Mouse (Mus musculus) heart, postnatal 10 days (tissue): ENCODE measurements around the gene Olfr1065. TPM values are rescaled to one million over a fixed set of nuclear protein-coding genes. Genes with fewer than 3 reads are reported as not detected.
A peak's percentile ranks its signal among the peaks of the same experiment; 100 is the strongest.
"Not testable (repeated sequence)": the region's sequence is repeated elsewhere in the genome, so short reads cannot be mapped to it uniquely, and the experiment has no call there.

Experiments
- DNase-seq, 2 experiments: peaks; one replicate each; pipeline ENCODE4 v3.0.0; 2021
- intact Hi-C: fragments of 180-260 bp; cut with DNase I; formaldehyde crosslinking; loops from one replicate; pipeline ENCODE4 v1.15.1; 2025
- total RNA-seq, 2 experiments: library from RNA; stranded (reverse); gene quantifications; 2 replicates each; pipeline ENCODE4 v1.2.3; 2021

The Olfr1065 gene
- total RNA-seq = not detected

GRCm38 (mm10) chr2:86450491-86450890 is at the start of gene Olfr1065:
TSS of gene Olfr1065 (minus strand) at chr2:86450591.
- DNase-seq, intact Hi-C loops: not testable (repeated sequence)

- intact Hi-C loops = no loop called here
- no peak for DNase-seq
These were observed 36.9 kb upstream of the Olfr1065 start, which contains the start of gene Olfr228 for GRCm38 (mm10) chr2:86487286-86487685. TSS of gene Olfr228 (minus strand) at chr2:86487386.

- intact Hi-C loops = loop anchor here (1.0 to 2.0 kb wide), 2 partner anchors 738 to 1344 kb away; no protein-coding TSS in a partner anchor
- peak; percentile 42 to 51 for DNase-seq
These were observed 14.2 kb upstream of the Olfr1065 start for GRCm38 (mm10) chr2:86464442-86465109.

- intact Hi-C loops = no loop called here
- no peak for DNase-seq
These were observed 10.0 kb upstream of the Olfr1065 start for GRCm38 (mm10) chr2:86460434-86460833.

GRCm38 (mm10) chr2:86456169-86456568 is 5.8 kb upstream of the Olfr1065 start, which contains the start of gene Olfr1066:
TSS of gene Olfr1066 (minus strand) at chr2:86456269.
- DNase-seq = no peak

GRCm38 (mm10) chr2:86442101-86442500 is 8.3 kb downstream of the Olfr1065 start:
- DNase-seq, intact Hi-C loops: not testable (repeated sequence)

More at GRCm38 (mm10) chr2:86456169-86456568, 5.8 kb upstream of the Olfr1065 start, which contains the start of gene Olfr1066:
- intact Hi-C loops = no loop called here

- DNase-seq, intact Hi-C loops: not testable (repeated sequence)
These were observed 21.9 kb downstream of the Olfr1065 start for GRCm38 (mm10) chr2:86428511-86428910.

- intact Hi-C loops, DNase-seq: not testable (repeated sequence)
These were observed 23.7 kb downstream of the Olfr1065 start, which contains the start of gene Olfr1062 for GRCm38 (mm10) chr2:86426649-86427048. TSS of gene Olfr1062 (minus strand) at chr2:86426749.

- DNase-seq = no peak
- intact Hi-C loops = no loop called here
These were observed 36.4 kb downstream of the Olfr1065 start, which contains the start of gene Olfr1061 for GRCm38 (mm10) chr2:86413950-86414349. TSS of gene Olfr1061 (minus strand) at chr2:86414050.

GRCm38 (mm10) chr2:86395114-86395513 is 55.3 kb downstream of the Olfr1065 start:
- intact Hi-C loops = no loop called here
- DNase-seq = no peak

Other genes with a start within 250 kb of the Olfr1065 start
- not detected for gene Olfr1045, start 247.6 kb downstream of the Olfr1065 start, total RNA-seq
- gene Olfr1046, start 231.3 kb downstream of the Olfr1065 start, total RNA-seq = not detected
- gene Olfr1047, start 219.2 kb downstream of the Olfr1065 start, total RNA-seq = not detected
- gene Olfr1048, start 210.3 kb downstream of the Olfr1065 start, total RNA-seq = not detected
- not detected for gene Olfr1049, start 192.3 kb downstream of the Olfr1065 start, total RNA-seq
- gene Olfr1051, start 171.5 kb downstream of the Olfr1065 start, total RNA-seq = not detected
- gene Olfr1052, start 158.1 kb downstream of the Olfr1065 start, total RNA-seq = not detected
- not detected for gene Olfr1053, start 135.3 kb downstream of the Olfr1065 start, total RNA-seq
- not detected for gene Olfr1054, start 115.2 kb downstream of the Olfr1065 start, total RNA-seq
- not detected for gene Olfr1055, start 100.3 kb downstream of the Olfr1065 start, total RNA-seq
- gene Olfr1056, start 88.1 kb downstream of the Olfr1065 start, total RNA-seq = not detected
- not detected for gene Olfr1057, start 72.2 kb downstream of the Olfr1065 start, total RNA-seq
- gene Olfr1058, start 62.0 kb downstream of the Olfr1065 start, total RNA-seq = not detected
- not detected for gene Olfr1061, start 36.5 kb downstream of the Olfr1065 start, total RNA-seq
- not detected for gene Olfr1062, start 23.8 kb downstream of the Olfr1065 start, total RNA-seq
- not detected for gene Olfr1066, start 5.7 kb upstream of the Olfr1065 start, total RNA-seq
- gene Olfr228, start 36.8 kb upstream of the Olfr1065 start, total RNA-seq = not detected
- not detected for gene Olfr1076, start 57.9 kb upstream of the Olfr1065 start, total RNA-seq
- not detected for gene Olfr1079, start 91.9 kb upstream of the Olfr1065 start, total RNA-seq
- not detected for gene Olfr1080, start 107.6 kb upstream of the Olfr1065 start, total RNA-seq
- gene Olfr1082, start 148.4 kb upstream of the Olfr1065 start, total RNA-seq = not detected
- not detected for gene Olfr1084, start 189.1 kb upstream of the Olfr1065 start, total RNA-seq
- not detected for gene Olfr1085, start 211.4 kb upstream of the Olfr1065 start, total RNA-seq
- not detected for gene Olfr1086, start 229.5 kb upstream of the Olfr1065 start, total RNA-seq
- gene Olfr1087, start 247.8 kb upstream of the Olfr1065 start, total RNA-seq = not detected